Mouse (Mus musculus): ENCODE data around the gene Gtf2h1.

Gtf2h1 gene

GRCm38 (mm10) chr7:46834994-46835610 is 39.2 kb downstream of the Gtf2h1 start:
- Histone ChIP-seq H3K4me3 (replicated peaks; ENCODE audit: low read length) (no peak overlapping the region), H3K27me3 (ENCODE audit: insufficient read depth, low read length) (no peaks in the 10 kb centered on the region), H3K36me3 (ENCODE audit: insufficient read depth, low read length) (no peaks in the 10 kb centered on the region), H3K9me3 (ENCODE audit: low read length) (no peaks in the 10 kb centered on the region), H3K4me1 (replicated peaks; ENCODE audit: low read depth, low read length) (peaks cover 74% of the 10 kb centered on the region)
- TF ChIP-seq POU5F1 (IDR thresholded peaks at IDR 0.05; ENCODE audit: borderline replicate concordance, low read length) (no peak), NANOG (IDR thresholded peaks at IDR 0.05; ENCODE audit: borderline replicate concordance, low read length) (no peak), CTCF (conservative IDR thresholded peaks at IDR 0.05; ENCODE audit: low read length) (no peak)

- no peaks in the 10 kb centered on the region for H3K9me3 ChIP-seq (ENCODE audit: low read length)
- no peaks in the 10 kb centered on the region for H3K36me3 ChIP-seq (ENCODE audit: insufficient read depth, low read length)
- TF ChIP-seq POU5F1 (IDR thresholded peaks at IDR 0.05; ENCODE audit: borderline replicate concordance, low read length) (no peak), NANOG (IDR thresholded peaks at IDR 0.05; ENCODE audit: borderline replicate concordance, low read length) (no peak), CTCF (conservative IDR thresholded peaks at IDR 0.05; ENCODE audit: low read length) (no peak)
- H3K4me1 ChIP-seq (replicated peaks; ENCODE audit: low read depth, low read length): peaks cover 75% of the 10 kb centered on the region
- H3K27me3 ChIP-seq (ENCODE audit: insufficient read depth, low read length): no peaks in the 10 kb centered on the region
- H3K4me3 ChIP-seq (replicated peaks; ENCODE audit: low read length): no peak overlapping the region
Observed at GRCm38 (mm10) chr7:46836357-46836756, 40.5 kb downstream of the Gtf2h1 start.

GRCm38 (mm10) chr7:46837073-46837472 is 41.2 kb downstream of the Gtf2h1 start:
- peaks cover 78% of the 10 kb centered on the region for H3K4me1 ChIP-seq (replicated peaks; ENCODE audit: low read depth, low read length)

GRCm38 (mm10) chr7:46838104-46838671 is 42.3 kb downstream of the Gtf2h1 start:
- Histone ChIP-seq H3K9me3 (ENCODE audit: low read length) (no peaks in the 10 kb centered on the region), H3K36me3 (ENCODE audit: insufficient read depth, low read length) (no peaks in the 10 kb centered on the region), H3K4me3 (replicated peaks; ENCODE audit: low read length) (peak overlapping the region; percentile 58), H3K4me1 (replicated peaks; ENCODE audit: low read depth, low read length) (peaks cover 78% of the 10 kb centered on the region), H3K27me3 (ENCODE audit: insufficient read depth, low read length) (no peaks in the 10 kb centered on the region)
- TF ChIP-seq POU5F1 (IDR thresholded peaks at IDR 0.05; ENCODE audit: borderline replicate concordance, low read length) (no peak), NANOG (IDR thresholded peaks at IDR 0.05; ENCODE audit: borderline replicate concordance, low read length) (no peak), CTCF (conservative IDR thresholded peaks at IDR 0.05; ENCODE audit: low read length) (no peak)

More at GRCm38 (mm10) chr7:46837073-46837472, 41.2 kb downstream of the Gtf2h1 start:
- Histone ChIP-seq H3K27me3 (ENCODE audit: insufficient read depth, low read length) (no peaks in the 10 kb centered on the region), H3K9me3 (ENCODE audit: low read length) (no peaks in the 10 kb centered on the region), H3K36me3 (ENCODE audit: insufficient read depth, low read length) (no peaks in the 10 kb centered on the region), H3K4me3 (replicated peaks; ENCODE audit: low read length) (no peak overlapping the region)
- TF ChIP-seq NANOG (IDR thresholded peaks at IDR 0.05; ENCODE audit: borderline replicate concordance, low read length) (no peak), POU5F1 (IDR thresholded peaks at IDR 0.05; ENCODE audit: borderline replicate concordance, low read length) (no peak), CTCF (conservative IDR thresholded peaks at IDR 0.05; ENCODE audit: low read length) (no peak)

- Histone ChIP-seq H3K4me3 (replicated peaks; ENCODE audit: low read length) (peak overlapping the region; percentile 58), H3K36me3 (ENCODE audit: insufficient read depth, low read length) (peaks cover 4% of the 10 kb centered on the region; the same call in 1 of the 2 replicates), H3K27me3 (ENCODE audit: insufficient read depth, low read length) (peaks cover 4% of the 10 kb centered on the region; the same call in 1 of the 2 replicates), H3K9me3 (ENCODE audit: low read length) (no peaks in the 10 kb centered on the region), H3K4me1 (replicated peaks; ENCODE audit: low read depth, low read length) (peaks cover 77% of the 10 kb centered on the region)
- TF ChIP-seq NANOG (IDR thresholded peaks at IDR 0.05; ENCODE audit: borderline replicate concordance, low read length): no peak
- TF ChIP-seq POU5F1 (IDR thresholded peaks at IDR 0.05; ENCODE audit: borderline replicate concordance, low read length): no peak
- no peak for TF ChIP-seq CTCF (conservative IDR thresholded peaks at IDR 0.05; ENCODE audit: low read length)
Observed at GRCm38 (mm10) chr7:46838891-46839302, 43.0 kb downstream of the Gtf2h1 start.

- H3K27me3 ChIP-seq (ENCODE audit: insufficient read depth, low read length): peaks cover 8% of the 10 kb centered on the region; the same call in 1 of the 2 replicates
- no peaks in the 10 kb centered on the region for H3K9me3 ChIP-seq (ENCODE audit: low read length)
- peaks cover 7% of the 10 kb centered on the region for H3K36me3 ChIP-seq (ENCODE audit: insufficient read depth, low read length)
- H3K4me3 ChIP-seq (replicated peaks; ENCODE audit: low read length): peak overlapping the region; percentile 58
- TF ChIP-seq NANOG (IDR thresholded peaks at IDR 0.05; ENCODE audit: borderline replicate concordance, low read length) (no peak), POU5F1 (IDR thresholded peaks at IDR 0.05; ENCODE audit: borderline replicate concordance, low read length) (no peak), CTCF (conservative IDR thresholded peaks at IDR 0.05; ENCODE audit: low read length) (no peak)
- peaks cover 82% of the 10 kb centered on the region for H3K4me1 ChIP-seq (replicated peaks; ENCODE audit: low read depth, low read length)
Observed at GRCm38 (mm10) chr7:46839446-46839845, 43.5 kb downstream of the Gtf2h1 start.

- Histone ChIP-seq H3K4me1 (replicated peaks; ENCODE audit: low read depth, low read length) (peaks cover 84% of the 10 kb centered on the region), H3K4me3 (replicated peaks; ENCODE audit: low read length) (peak overlapping the region; percentile 58), H3K27me3 (ENCODE audit: insufficient read depth, low read length) (peaks cover 8% of the 10 kb centered on the region; the same call in 1 of the 2 replicates), H3K9me3 (ENCODE audit: low read length) (no peaks in the 10 kb centered on the region), H3K36me3 (ENCODE audit: insufficient read depth, low read length) (peaks cover 7% of the 10 kb centered on the region)
- no peak for TF ChIP-seq POU5F1 (IDR thresholded peaks at IDR 0.05; ENCODE audit: borderline replicate concordance, low read length)
- no peak for TF ChIP-seq CTCF (conservative IDR thresholded peaks at IDR 0.05; ENCODE audit: low read length)
- no peak for TF ChIP-seq NANOG (IDR thresholded peaks at IDR 0.05; ENCODE audit: borderline replicate concordance, low read length)
Observed at GRCm38 (mm10) chr7:46839861-46840260, 44.0 kb downstream of the Gtf2h1 start.

GRCm38 (mm10) chr7:46840326-46840725 is 44.4 kb downstream of the Gtf2h1 start:
- TF ChIP-seq POU5F1 (IDR thresholded peaks at IDR 0.05; ENCODE audit: borderline replicate concordance, low read length): no peak
- no peak for TF ChIP-seq CTCF (conservative IDR thresholded peaks at IDR 0.05; ENCODE audit: low read length)
- no peak for TF ChIP-seq NANOG (IDR thresholded peaks at IDR 0.05; ENCODE audit: borderline replicate concordance, low read length)
- H3K27me3 ChIP-seq (ENCODE audit: insufficient read depth, low read length): peaks cover 8% of the 10 kb centered on the region; the same call in 1 of the 2 replicates
- peaks cover 7% of the 10 kb centered on the region for H3K36me3 ChIP-seq (ENCODE audit: insufficient read depth, low read length)
- H3K9me3 ChIP-seq (ENCODE audit: low read length): no peaks in the 10 kb centered on the region
- peaks cover 81% of the 10 kb centered on the region for H3K4me1 ChIP-seq (replicated peaks; ENCODE audit: low read depth, low read length)
- H3K4me3 ChIP-seq (replicated peaks; ENCODE audit: low read length): no peak overlapping the region
